Mouse (Mus musculus): ENCODE measurements at regions not wholly inside any gene's neighbourhood (a gene's known extent, or its start where the extent isn't known, plus 50 kb on each side); places are given as distances from the start of the nearest gene placed in this dataset.

GRCm38 (mm10) chr3:16690955-16691354, 684.7 kb upstream of the Gm5150 start:
- TF ChIP-seq CTCF (conservative IDR thresholded peaks at IDR 0.05; ENCODE audit: insufficient read depth, insufficient read length, low read depth, low read length) (no peak), POLR2A (IDR thresholded peaks at IDR 0.05; ENCODE audit: low read depth, low read length) (no peak)
